Mouse (Mus musculus): Measurements from ENCODE around the gene Dcst1. TPM values are rescaled to one million over a fixed set of nuclear protein-coding genes. Genes with fewer than 3 reads are reported as not detected.

The Dcst1 gene
- polyA plus RNA-seq, 1 experiment from 2014 or later: 0.38 TPM

DNA sequence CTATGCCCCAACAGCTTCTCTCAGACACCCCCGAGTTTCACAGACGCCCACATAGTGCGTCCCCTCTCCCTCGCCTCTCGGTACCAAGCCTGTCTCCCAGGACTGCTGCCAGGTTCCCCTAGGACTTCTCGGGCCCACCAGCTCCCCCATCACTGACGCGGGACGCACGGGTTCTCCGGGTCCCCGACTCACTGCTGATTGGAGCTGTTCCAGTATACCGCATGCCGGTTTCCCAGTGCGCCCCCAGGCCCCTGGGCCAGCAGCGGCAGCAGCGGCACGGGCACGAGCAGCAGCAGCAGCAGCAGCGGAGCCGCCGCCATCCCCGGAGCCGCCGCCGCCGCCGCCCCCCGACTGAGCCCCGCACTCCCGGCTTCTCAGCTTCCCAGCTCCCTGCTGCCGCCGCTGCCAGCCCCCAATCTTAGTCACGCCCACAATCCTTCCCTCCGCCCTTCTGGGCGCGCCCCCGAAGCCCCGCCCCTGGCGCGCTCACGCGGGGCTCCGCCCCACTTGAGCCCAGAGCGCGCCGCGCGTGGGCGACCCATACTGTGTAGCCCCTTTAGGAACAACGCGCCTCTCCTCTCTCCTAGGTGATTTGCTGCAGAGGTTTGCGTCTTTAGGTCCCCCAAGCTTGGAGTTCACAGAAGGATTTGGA is 42.4 kb downstream of the Dcst1 start, which contains the start of gene Efna3:
TSS of gene Efna3 (minus strand) at position 452 of the 652 bp plus-strand sequence.
- peak; percentile 66 for ATAC-seq (ENCODE audit: low FRiP score, low read depth)
- Histone ChIP-seq H3K4me1 (peaks cover 51% of the 10 kb centered on the region), H3K36me3 (no peaks in the 10 kb centered on the region), H3K27ac (peak within 1 kb of the TSS; percentile 22; the same call in 1 of the 2 replicates), H3K4me2 (replicated peaks) (peak within 1 kb of the TSS; percentile 98), H3K9ac (peak within 1 kb of the TSS; percentile 81), H3K9me3 (no peaks in the 10 kb centered on the region), H3K27me3 (peaks cover 40% of the 10 kb centered on the region), H3K4me3 (peak within 1 kb of the TSS; percentile 74)
- WGBS: under 1% methylated on average over 49 of the region's 53 CpGs

DNA sequence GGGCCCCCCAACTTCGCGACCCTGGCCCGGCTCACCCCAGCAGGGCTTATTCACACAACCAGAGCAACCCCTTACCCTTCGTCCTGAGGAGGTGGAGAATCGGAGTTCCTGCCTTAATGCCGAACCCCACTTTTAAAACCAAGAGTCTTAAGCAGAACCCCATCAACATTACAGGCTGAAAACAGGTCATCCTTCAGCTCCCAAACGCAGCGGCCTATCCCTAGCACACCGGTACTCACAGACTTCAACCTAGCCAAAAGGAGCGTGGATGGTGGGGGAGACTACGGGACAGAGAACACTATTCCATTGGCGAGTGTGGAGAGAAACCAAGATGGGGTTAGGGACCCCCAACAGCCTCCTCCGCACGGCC is 42.9 kb downstream of the Dcst1 start:
- 0 out of 2 replicates have a peak, but pooled peaks have one; percentile 1 for ATAC-seq (ENCODE audit: low FRiP score, low read depth)
- peak overlapping the region; percentile 81 for H3K9ac ChIP-seq
- peaks cover 51% of the 10 kb centered on the region for H3K4me1 ChIP-seq
- H3K4me3 ChIP-seq: peak overlapping the region; percentile 74
- H3K27ac ChIP-seq: peak overlapping the region; percentile 22; the same call in 1 of the 2 replicates
- peak overlapping the region; percentile 98 for H3K4me2 ChIP-seq (replicated peaks)
- H3K36me3 ChIP-seq: no peaks in the 10 kb centered on the region
- H3K27me3 ChIP-seq: peaks cover 40% of the 10 kb centered on the region
- WGBS: under 1% methylated on average over 12 of the region's 14 CpGs
- no peaks in the 10 kb centered on the region for H3K9me3 ChIP-seq

DNA sequence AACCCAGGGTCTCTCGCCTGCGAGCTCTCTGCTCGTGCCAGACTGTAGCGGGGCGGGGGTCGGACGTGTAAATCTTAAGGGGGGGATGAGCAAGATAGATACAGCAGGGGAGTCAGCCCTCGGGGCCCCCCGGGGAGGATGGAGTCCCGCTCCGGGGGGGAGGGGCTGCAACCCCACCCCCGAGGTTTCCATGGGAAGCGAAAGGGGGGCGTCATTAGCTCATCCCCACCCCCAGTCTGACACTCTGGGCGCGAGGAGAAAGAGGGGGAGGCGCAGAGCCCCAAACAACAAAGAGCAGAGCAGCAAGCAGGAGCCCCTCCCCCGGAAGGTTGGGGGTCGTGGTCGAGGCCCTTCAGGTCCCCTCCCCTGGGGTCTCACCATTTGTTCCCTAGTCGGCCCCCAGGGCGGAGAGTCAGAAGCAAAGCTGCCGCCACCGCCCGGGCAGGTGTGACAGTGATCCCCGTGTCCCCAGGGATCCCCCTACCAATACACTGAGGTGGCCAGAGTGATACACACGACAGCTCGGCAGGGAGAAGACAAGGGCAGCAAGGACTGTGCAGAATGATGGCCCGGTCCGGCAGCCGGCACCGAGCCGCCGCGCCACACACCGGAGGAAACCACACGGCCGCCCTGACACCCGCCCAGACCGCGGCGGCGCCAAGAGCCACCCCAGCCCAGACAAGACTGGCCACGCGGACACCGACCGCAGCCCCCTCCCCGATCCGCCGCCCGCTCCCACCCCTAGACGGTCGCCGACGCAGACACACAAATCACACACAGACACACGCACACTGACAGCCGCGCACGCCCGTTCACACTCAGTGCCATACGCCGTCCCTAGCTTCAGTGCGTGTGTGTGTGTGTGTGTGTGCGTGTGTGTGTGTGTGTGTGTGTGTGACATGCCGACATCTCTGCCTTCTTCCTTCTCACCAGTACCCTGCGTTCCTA is 43.6 kb downstream of the Dcst1 start:
- WGBS: 0% methylated on average over 63 of the region's 66 CpGs
- peaks cover 53% of the 10 kb centered on the region for H3K4me1 ChIP-seq

GRCm38 (mm10) chr3:89320581-89321182 is 44.4 kb downstream of the Dcst1 start:
- no peaks in the 10 kb centered on the region for H3K36me3 ChIP-seq
- H3K9ac ChIP-seq: peak overlapping the region; percentile 81
- no peak for ATAC-seq (ENCODE audit: low FRiP score, low read depth)
- H3K27ac ChIP-seq: no peak overlapping the region
- H3K4me2 ChIP-seq (replicated peaks): peak overlapping the region; percentile 98
- H3K4me3 ChIP-seq: peak overlapping the region; percentile 74
- no peaks in the 10 kb centered on the region for H3K9me3 ChIP-seq
- WGBS: under 1% methylated on average over 41 of the region's 41 CpGs
- peaks cover 44% of the 10 kb centered on the region for H3K27me3 ChIP-seq
- H3K4me1 ChIP-seq: peaks cover 61% of the 10 kb centered on the region

More for the DNA sequence above, 43.6 kb downstream of the Dcst1 start:
- ATAC-seq (ENCODE audit: low FRiP score, low read depth): no peak
- Histone ChIP-seq H3K9ac (peak overlapping the region; percentile 81), H3K4me3 (peak overlapping the region; percentile 74), H3K36me3 (no peaks in the 10 kb centered on the region), H3K27me3 (peaks cover 40% of the 10 kb centered on the region), H3K4me2 (replicated peaks) (peak overlapping the region; percentile 98), H3K9me3 (no peaks in the 10 kb centered on the region), H3K27ac (no peak overlapping the region)

DNA sequence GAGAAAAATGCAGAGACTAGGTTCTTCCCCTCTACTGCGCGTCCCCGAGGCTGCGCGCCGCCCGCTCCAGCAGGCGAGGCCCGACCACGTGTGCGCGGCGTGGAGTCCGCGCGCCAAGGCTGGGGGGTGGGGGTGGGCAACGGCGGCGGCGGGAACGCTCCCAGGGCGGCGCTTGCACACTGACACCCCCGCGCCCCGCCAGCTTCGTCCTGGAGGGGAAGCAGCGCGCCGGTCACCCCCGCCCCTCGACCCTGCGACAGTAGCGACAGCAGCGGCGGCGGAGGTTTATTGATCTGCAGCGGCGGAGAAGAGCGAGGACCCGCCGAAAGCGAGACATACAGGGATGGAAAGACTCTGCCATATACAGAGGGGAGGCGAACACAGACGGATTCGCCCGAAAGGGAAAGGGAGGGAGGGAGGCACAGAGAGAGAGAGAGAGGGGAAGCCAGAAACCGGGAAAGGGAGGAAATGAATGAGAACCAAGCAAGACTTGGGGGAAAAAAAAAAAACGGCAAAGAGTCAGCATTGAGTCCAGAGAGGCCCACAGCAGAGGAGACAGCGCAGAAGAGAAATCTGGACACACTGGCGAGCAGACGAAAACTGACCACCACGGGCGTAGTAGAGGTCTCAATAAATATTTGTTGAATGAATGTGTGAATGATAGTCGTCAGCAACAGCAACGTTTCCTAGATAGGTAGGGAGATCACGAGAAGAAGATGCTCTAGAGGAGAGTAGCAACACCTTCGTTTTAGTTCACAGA is 45.3 kb downstream of the Dcst1 start:
- Histone ChIP-seq H3K9me3 (no peaks in the 10 kb centered on the region), H3K27me3 (peaks cover 44% of the 10 kb centered on the region), H3K27ac (no peak overlapping the region)

DNA sequence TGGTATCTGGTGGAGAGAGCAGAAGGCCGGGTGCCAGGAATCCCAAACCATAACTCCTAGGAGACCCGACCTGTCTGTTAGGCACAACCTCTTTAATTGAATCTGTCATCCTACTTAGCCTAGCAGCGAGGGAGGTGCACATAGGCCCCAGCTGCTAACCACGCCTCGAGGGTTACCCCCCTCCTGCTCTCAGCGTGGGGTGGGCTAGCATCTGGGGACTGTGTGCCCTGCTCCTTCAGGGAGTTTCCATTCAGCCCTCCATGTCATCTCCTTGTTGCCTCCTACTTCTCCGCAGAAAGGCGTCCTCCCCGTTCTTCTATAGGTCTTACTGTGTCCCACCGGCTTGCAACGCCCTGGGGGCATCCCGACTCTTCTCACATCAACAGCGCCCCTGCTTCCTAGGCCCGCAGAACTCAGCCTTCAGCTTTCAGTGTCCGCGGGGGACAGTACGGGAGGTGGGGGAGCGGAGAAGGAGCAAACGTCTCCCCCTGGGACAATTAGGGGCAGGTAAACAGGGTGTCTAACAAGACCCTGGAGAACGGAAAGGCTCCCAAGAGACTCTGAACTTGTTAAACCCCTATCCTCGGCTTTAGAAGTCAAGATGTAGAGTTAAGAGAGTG is 46.0 kb downstream of the Dcst1 start:
- Histone ChIP-seq H3K36me3 (peaks cover 5% of the 10 kb centered on the region; the same call in 1 of the 2 replicates), H3K4me1 (peaks cover 72% of the 10 kb centered on the region), H3K9me3 (no peaks in the 10 kb centered on the region), H3K4me2 (replicated peaks) (peak overlapping the region; percentile 98), H3K4me3 (peak overlapping the region; percentile 74), H3K27ac (no peak overlapping the region), H3K9ac (peak overlapping the region; percentile 53), H3K27me3 (peaks cover 44% of the 10 kb centered on the region)
- no peak for ATAC-seq (ENCODE audit: low FRiP score, low read depth)
- 13% methylated on average over 21 of the region's 21 CpGs for WGBS

More for the DNA sequence above, 45.3 kb downstream of the Dcst1 start:
- H3K4me2 ChIP-seq (replicated peaks): peak overlapping the region; percentile 98
- H3K4me1 ChIP-seq: peaks cover 70% of the 10 kb centered on the region
- H3K4me3 ChIP-seq: peak overlapping the region; percentile 74
- peak overlapping the region; percentile 53 for H3K9ac ChIP-seq
- WGBS: 3% methylated on average over 57 of the region's 58 CpGs
- ATAC-seq (ENCODE audit: low FRiP score, low read depth): no peak
- peaks cover 5% of the 10 kb centered on the region; the same call in 1 of the 2 replicates for H3K36me3 ChIP-seq

- 67% methylated on average over 8 of the region's 8 CpGs for WGBS
- Histone ChIP-seq H3K9ac (no peak overlapping the region), H3K27me3 (peaks cover 44% of the 10 kb centered on the region), H3K4me3 (peak overlapping the region; percentile 74; the same call in 1 of the 2 replicates), H3K4me1 (peaks cover 72% of the 10 kb centered on the region), H3K27ac (no peak overlapping the region), H3K9me3 (no peaks in the 10 kb centered on the region), H3K36me3 (peaks cover 5% of the 10 kb centered on the region; the same call in 1 of the 2 replicates), H3K4me2 (replicated peaks) (peak overlapping the region; percentile 19; the same call in 1 of the 2 replicates)
- no peak for ATAC-seq (ENCODE audit: low FRiP score, low read depth)
These were observed 46.7 kb downstream of the Dcst1 start for GRCm38 (mm10) chr3:89318316-89318715.

DNA sequence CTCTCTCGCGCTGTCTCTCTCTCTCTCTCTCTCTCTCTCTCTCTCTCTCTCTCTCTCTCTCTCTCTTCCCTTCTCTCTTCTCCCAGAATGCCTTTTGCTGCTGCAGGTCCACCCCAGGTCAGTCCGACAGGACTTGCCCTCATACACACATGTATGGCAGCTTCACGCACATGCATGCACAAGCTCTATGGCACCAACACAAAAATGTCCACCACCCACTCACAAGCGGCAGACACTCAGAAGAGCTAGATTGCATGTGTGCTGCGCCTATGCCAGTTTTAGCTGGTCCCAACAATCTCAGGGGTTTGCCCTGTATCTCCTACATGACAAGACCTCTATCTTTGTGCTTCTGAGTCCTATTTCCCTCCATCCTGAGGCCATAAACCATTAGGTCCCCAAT is 47.8 kb downstream of the Dcst1 start:
- peak overlapping the region; percentile 64 for H3K4me2 ChIP-seq (replicated peaks)
- 58% methylated on average over 6 of the region's 6 CpGs for WGBS

DNA sequence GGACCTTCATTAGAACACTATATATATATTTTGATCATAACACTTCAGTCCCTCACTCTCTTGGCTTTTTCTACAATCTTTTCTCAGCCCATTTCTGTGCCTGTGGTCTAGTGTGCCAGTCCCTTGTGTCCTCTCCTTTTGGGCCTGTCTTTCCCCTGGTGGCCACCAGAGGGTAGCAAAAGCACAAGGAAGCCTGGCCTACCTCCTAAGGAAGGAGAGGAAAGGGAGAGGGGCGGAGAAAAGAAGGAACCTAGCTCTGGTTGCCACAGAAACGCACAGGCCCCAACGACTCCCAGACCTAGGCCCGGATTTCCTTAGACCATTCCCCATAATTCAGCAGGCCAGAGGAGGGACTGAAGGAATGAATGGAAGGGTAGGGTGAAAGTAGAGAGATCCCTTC is 48.2 kb downstream of the Dcst1 start:
- peaks cover 61% of the 10 kb centered on the region for H3K4me1 ChIP-seq
- H3K4me2 ChIP-seq (replicated peaks): peak overlapping the region; percentile 64
- H3K27ac ChIP-seq: 0 out of 2 replicates have a peak overlapping the region, but pooled peaks have one; percentile 22
- ATAC-seq (ENCODE audit: low FRiP score, low read depth): peak; percentile 55
- H3K36me3 ChIP-seq: peaks cover 5% of the 10 kb centered on the region; the same call in 1 of the 2 replicates
- WGBS: 0% methylated on average over 4 of the region's 4 CpGs
- no peak overlapping the region for H3K9ac ChIP-seq
- no peaks in the 10 kb centered on the region for H3K9me3 ChIP-seq
- H3K27me3 ChIP-seq: peaks cover 44% of the 10 kb centered on the region
- 0 out of 2 replicates have a peak overlapping the region, but pooled peaks have one; percentile 2 for H3K4me3 ChIP-seq

More for the DNA sequence above, 47.8 kb downstream of the Dcst1 start:
- H3K9me3 ChIP-seq: no peaks in the 10 kb centered on the region
- no peak overlapping the region for H3K4me3 ChIP-seq
- H3K4me1 ChIP-seq: peaks cover 65% of the 10 kb centered on the region
- no peak overlapping the region for H3K9ac ChIP-seq
- peaks cover 5% of the 10 kb centered on the region; the same call in 1 of the 2 replicates for H3K36me3 ChIP-seq
- 0 out of 2 replicates have a peak overlapping the region, but pooled peaks have one; percentile 22 for H3K27ac ChIP-seq
- ATAC-seq (ENCODE audit: low FRiP score, low read depth): no peak
- peaks cover 44% of the 10 kb centered on the region for H3K27me3 ChIP-seq

DNA sequence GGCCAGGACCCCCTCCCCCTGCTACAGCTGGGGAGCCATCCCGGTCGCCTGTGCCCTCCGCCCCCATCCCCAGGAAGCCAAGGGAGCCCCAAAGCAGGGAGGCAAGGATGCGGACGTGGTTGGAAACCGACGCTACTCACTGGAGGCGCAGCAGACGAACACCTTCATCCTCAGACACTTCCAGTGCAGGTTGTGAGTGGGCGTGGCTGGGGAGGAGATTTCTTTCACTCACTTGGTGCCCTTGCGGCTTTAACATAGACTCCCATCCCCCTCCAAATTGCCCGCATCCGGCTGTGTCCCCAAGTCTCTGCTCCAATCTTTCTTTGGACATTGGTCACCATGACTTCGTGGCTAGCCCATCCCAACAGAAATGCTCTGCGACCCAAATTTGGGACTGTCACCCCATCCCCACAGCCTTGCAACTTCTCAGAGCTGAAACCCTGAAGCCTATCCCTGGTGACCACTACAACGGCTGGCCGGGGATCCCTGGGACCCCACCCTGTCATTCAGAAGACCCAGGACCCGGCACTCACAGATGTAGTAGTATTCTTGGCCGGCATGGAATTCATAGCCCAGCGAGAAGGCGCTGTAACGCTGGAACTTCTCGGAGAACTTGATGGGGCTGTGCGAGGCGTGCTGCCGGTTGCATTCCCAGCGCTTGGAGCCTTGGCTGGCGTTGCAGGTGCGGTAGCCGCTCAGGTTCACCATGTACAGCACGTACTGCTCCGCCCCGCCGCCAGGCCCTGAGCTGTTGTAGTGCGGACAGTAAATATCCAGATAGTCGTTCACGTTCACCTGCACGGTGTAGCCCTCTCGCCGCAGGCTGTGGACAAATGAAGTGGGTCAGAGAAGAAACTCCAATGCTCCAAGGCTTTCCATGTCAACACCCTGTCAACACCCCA is 48.9 kb downstream of the Dcst1 start:
- ATAC-seq (ENCODE audit: low FRiP score, low read depth): no peak
- H3K27ac ChIP-seq: no peak overlapping the region
- H3K9me3 ChIP-seq: no peaks in the 10 kb centered on the region
- H3K4me3 ChIP-seq: peak overlapping the region; percentile 31
- H3K4me1 ChIP-seq: peaks cover 55% of the 10 kb centered on the region
- peaks cover 5% of the 10 kb centered on the region; the same call in 1 of the 2 replicates for H3K36me3 ChIP-seq
- peak overlapping the region; percentile 64 for H3K4me2 ChIP-seq (replicated peaks)
- H3K27me3 ChIP-seq: peaks cover 39% of the 10 kb centered on the region
- H3K9ac ChIP-seq: peak overlapping the region; percentile 45; the same call in 1 of the 2 replicates
- WGBS: 14% methylated on average over 40 of the region's 40 CpGs
